Mouse (Mus musculus) ovary, postnatal 14 days (tissue): ENCODE results near the gene Slc39a10.
"Not testable (repeated sequence)": the region's sequence is repeated elsewhere in the genome, so short reads cannot be mapped to it uniquely, and the experiment has no call there.

ENCODE experiments used
- DNase-seq: peaks from one replicate; pipeline ENCODE4 v3.0.0; 2022; ENCODE audit warnings: low spot score

Slc39a10 gene

DNA sequence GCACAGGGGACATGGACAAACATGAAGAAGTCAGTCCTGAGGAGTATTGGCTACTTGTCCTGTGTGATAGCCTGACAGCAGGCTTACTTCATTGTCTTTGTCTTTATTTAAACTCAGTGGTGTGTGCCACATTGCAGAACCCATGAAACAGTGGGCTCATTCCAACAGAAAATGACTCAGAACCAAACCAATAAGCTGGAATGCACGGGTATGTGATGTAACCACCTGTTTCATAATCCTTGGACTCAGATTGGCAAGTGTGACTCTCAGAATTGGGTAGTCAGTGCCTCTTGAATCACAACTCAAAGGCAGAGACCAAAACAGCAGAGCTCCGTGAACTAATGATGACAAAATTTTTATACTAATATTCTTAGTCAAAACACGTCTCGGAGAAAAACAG, 110.4 kb downstream of the Slc39a10 start:
- not testable (repeated sequence) for DNase-seq

DNA sequence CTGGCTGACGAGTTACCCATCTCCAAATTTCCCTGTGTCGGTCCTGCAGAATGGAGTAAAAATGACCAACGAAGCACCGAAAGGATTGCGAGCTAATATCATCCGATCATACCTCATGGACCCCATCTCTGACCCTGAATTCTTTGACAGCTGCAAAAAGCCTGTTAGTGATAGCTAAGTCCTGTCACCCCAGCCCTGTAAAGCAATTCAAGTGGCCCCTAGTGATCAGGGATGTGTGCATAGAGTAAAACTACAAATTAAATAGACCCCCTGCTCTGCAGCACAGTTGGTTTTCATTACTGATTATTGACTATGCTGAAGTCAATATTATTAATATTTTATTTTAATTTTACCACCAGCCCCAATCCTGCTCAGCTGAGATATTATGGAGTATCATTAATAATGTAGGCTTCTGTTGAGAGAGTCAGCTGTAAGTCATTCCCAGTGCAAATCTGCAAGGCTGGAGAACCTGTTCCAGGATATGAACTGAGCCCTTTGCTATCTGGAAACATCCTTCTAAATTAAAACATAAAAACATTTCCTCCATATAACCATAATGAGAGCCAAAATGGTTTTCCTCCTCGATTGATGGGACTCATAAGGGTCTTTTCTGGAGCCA, 122.5 kb downstream of the Slc39a10 start:
- not testable (repeated sequence) for DNase-seq

DNA sequence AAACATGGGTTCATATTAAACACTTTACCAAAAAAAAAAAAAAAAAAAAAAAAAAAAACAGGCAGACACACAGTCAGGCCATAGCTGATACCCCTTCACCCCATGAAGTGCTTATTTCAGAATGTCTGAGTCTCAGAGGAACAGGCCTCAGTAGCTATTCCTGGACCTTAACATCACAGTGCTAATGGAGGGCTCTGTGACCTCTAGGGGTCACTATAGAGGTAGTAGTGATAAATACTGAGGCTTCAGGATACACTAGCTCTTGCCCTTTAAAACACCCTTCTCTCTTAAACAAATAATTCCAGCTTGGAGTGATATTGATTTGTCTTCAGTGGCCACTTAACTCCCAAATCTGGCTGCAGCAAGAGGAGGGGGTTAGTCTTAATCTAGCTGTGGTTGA, 123.3 kb downstream of the Slc39a10 start:
- DNase-seq, result not testable (repeated sequence)

DNA sequence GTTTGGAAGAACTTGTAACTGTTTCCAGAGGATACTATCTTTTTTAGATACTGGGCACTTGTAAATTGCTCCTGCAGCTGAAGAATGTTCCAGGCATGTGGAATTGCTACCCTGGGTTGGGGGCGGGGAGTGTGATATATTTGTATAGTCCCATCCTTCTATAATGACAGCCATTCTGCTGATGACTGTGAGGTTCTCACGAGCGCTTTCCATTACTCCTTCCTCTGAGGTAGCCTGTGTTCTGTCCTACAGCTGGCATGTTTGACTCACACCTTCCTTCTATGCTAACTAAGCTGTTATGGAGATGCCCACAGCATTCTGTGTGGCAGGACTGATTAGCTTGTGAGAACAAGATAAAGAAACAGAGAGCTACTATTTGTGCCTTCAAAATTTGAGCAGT, 128.1 kb downstream of the Slc39a10 start:
- DNase-seq, result not testable (repeated sequence)
